Comparison of ENCODE assay signal across 19 mouse cellular contexts in genomic region chr17:73906076-73906475, GRCm38 (mm10).
"Had no signal": no experiment of that assay in that cellular context is flagged by ENCODE, and none has a peak within 500 bp of the region (broad histone marks: within the 10 kb centered on the region; RNA-seq: fewer than 3 reads in every experiment).

No protein-coding gene starts in this region.

- H3K4me3 ChIP-seq: heart, adult 2 months; heart, embryonic 12.5 days; hindbrain, embryonic 12.5 days; intestine, embryonic 15.5 days; layer of hippocampus, adult 2 months; left cerebral cortex, adult 2 months; limb, embryonic 10.5 days; limb, embryonic 12.5 days had no signal

- DNase-seq: forebrain, postnatal 0 days; gastrocnemius, postnatal 14 days; gastrocnemius, postnatal 36 days; heart, adult 2 months; heart, postnatal 10 days; kidney, adult 18-20 months; kidney, adult 8-10 months; kidney, postnatal 10 days; kidney, postnatal 25 days; kidney, postnatal 4 days; liver had no signal

- H3K36me3 ChIP-seq: heart, embryonic 12.5 days; hindbrain, embryonic 12.5 days; intestine, embryonic 15.5 days; limb, embryonic 10.5 days; limb, embryonic 12.5 days had no signal

- H3K27ac ChIP-seq: heart, adult 2 months; hindbrain, embryonic 12.5 days; hindbrain, embryonic 14.5 days; intestine, embryonic 15.5 days; layer of hippocampus, adult 2 months; left cerebral cortex, adult 2 months; limb, embryonic 10.5 days; limb, embryonic 12.5 days had no signal

- H3K4me1 ChIP-seq: heart, embryonic 12.5 days; hindbrain, embryonic 12.5 days; intestine, embryonic 15.5 days had no signal

- H3K9me3 ChIP-seq: heart, embryonic 12.5 days; hindbrain, embryonic 12.5 days; intestine, embryonic 15.5 days; limb, embryonic 10.5 days; limb, embryonic 12.5 days had no signal

- H3K27me3 ChIP-seq: heart, embryonic 12.5 days; hindbrain, embryonic 12.5 days; intestine, embryonic 15.5 days; limb, embryonic 12.5 days had no signal

- H3K9ac ChIP-seq: forebrain, postnatal 0 days; heart, embryonic 12.5 days; hindbrain, embryonic 12.5 days; hindbrain, embryonic 14.5 days; intestine, embryonic 15.5 days; limb, embryonic 12.5 days had no signal
